Mouse (Mus musculus) yolk sac, embryonic 10.5 days (tissue): Measurements from ENCODE around the gene Ccdc57.

Source experiments
- DNase-seq: peaks from one replicate; pipeline ENCODE4 v3.0.0-alpha.2; 2017; ENCODE audit warnings: low spot score

The Ccdc57 gene

GRCm38 (mm10) chr11:120932564-120933398, at the start of gene Ccdc57:
Ccdc57 (minus strand) TSS chr11:120932872.
- DNase-seq = peak; percentile 89

GRCm38 (mm10) chr11:120982459-120982858, 49.8 kb upstream of the Ccdc57 start:
- DNase-seq = no peak

- no peak for DNase-seq
Observed at GRCm38 (mm10) chr11:120981661-120982060, 49.0 kb upstream of the Ccdc57 start.

- DNase-seq = peak; percentile 30
Observed at GRCm38 (mm10) chr11:120980427-120981035, 47.9 kb upstream of the Ccdc57 start.

- DNase-seq = no peak
Observed at GRCm38 (mm10) chr11:120979711-120980426, 47.2 kb upstream of the Ccdc57 start.

- DNase-seq = no peak
Observed at GRCm38 (mm10) chr11:120973318-120973717, 40.6 kb upstream of the Ccdc57 start.

- DNase-seq = peak; percentile 70
Observed at GRCm38 (mm10) chr11:120971237-120971636, 38.6 kb upstream of the Ccdc57 start.

- DNase-seq = peak; percentile 68
Observed at GRCm38 (mm10) chr11:120969742-120970141, 37.1 kb upstream of the Ccdc57 start.

- no peak for DNase-seq
Observed at GRCm38 (mm10) chr11:120965587-120965986, 32.9 kb upstream of the Ccdc57 start.

GRCm38 (mm10) chr11:120964195-120965157, 31.8 kb upstream of the Ccdc57 start:
- DNase-seq = no peak

GRCm38 (mm10) chr11:120962909-120963308, 30.2 kb upstream of the Ccdc57 start:
- no peak for DNase-seq

- no peak for DNase-seq
Observed at GRCm38 (mm10) chr11:120962050-120962771, 29.5 kb upstream of the Ccdc57 start.

- DNase-seq = no peak
Observed at GRCm38 (mm10) chr11:120961594-120961993, 28.9 kb upstream of the Ccdc57 start.

- no peak for DNase-seq
Observed at GRCm38 (mm10) chr11:120960248-120960647, 27.6 kb upstream of the Ccdc57 start.

- no peak for DNase-seq
Observed at GRCm38 (mm10) chr11:120959564-120959963, 26.9 kb upstream of the Ccdc57 start.

- no peak for DNase-seq
Observed at GRCm38 (mm10) chr11:120959066-120959465, 26.4 kb upstream of the Ccdc57 start.

- no peak for DNase-seq
Observed at GRCm38 (mm10) chr11:120957731-120958257, 25.1 kb upstream of the Ccdc57 start.

GRCm38 (mm10) chr11:120957052-120957451, 24.4 kb upstream of the Ccdc57 start:
- DNase-seq = no peak

- DNase-seq = no peak
Observed at GRCm38 (mm10) chr11:120955701-120956100, 23.0 kb upstream of the Ccdc57 start.

- DNase-seq = no peak
Observed at GRCm38 (mm10) chr11:120954936-120955335, 22.3 kb upstream of the Ccdc57 start.
